12 mouse cellular contexts compared by ENCODE assay signal in the genomic region with DNA sequence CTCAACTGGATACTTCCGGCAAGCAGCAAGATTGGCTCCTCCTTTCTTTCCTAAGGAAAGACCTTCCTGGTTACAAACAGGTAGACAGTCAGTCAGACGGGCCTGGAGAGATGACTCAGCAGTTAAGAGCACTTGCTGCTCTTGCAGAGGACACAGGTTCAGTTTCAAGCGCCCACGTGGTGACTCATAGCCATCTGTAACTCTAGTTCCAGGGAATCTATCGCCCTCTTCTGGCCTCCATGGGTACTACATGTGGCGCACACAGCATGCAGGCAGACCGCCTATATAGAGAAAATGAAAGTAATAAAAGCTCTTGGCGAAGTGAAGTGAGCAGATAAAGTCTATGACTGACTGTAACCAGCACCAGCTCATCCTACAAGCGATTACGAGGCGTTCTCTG.
DNase-seq lines count a peak whose midpoint lies in the region; ATAC-seq and TF ChIP-seq lines count a peak whose summit lies in the region.
"Had no signal": no experiment of that assay in that cellular context is flagged by ENCODE, and none has a peak within 500 bp of the region (broad histone marks: within the 10 kb centered on the region; RNA-seq: fewer than 3 reads in every experiment).

No protein-coding gene starts in this region.

- H3K4me3 ChIP-seq in liver, embryonic 12.5 days, result no peak overlapping the region
- H3K4me3 ChIP-seq in ES-E14 (ENCODE audit: insufficient read depth in 1 of 2, low read depth in 1 of 2, low read length in 2 of 2, poor library complexity in 1 of 2, severe bottlenecking in 1 of 2), result peak overlapping the region; percentile 12 to 18; a peak in 2 of 4 replicates
- no peak overlapping the region for H3K4me3 ChIP-seq in liver, embryonic 15.5 days (replicated peaks)
- H3K4me3 ChIP-seq: heart, embryonic 13.5 days; hindbrain, embryonic 15.5 days; limb, embryonic 13.5 days had no signal

- no peak for ATAC-seq in CD4-positive, CD25-positive, alpha-beta regulatory T cell, adult 4 months
- no peak for ATAC-seq in liver, embryonic 12.5 days
- ATAC-seq in liver, embryonic 15.5 days (ENCODE audit: insufficient read depth), result 0 out of 2 replicates have a peak, but pooled peaks have one; percentile 7

- no peak overlapping the region for H3K4me2 ChIP-seq in liver, embryonic 12.5 days
- no peak overlapping the region for H3K4me2 ChIP-seq in liver, embryonic 15.5 days
- H3K4me2 ChIP-seq: heart, embryonic 13.5 days; hindbrain, embryonic 15.5 days; limb, embryonic 13.5 days had no signal

- 0 out of 2 replicates have a peak, but pooled peaks cover 3% of the 10 kb centered on the region for H3K4me1 ChIP-seq in liver, embryonic 12.5 days
- peaks cover 5 to 20% of the 10 kb centered on the region in 2 experiments for H3K4me1 ChIP-seq in ES-E14 (ENCODE audit: control insufficient read depth in 2 of 2, insufficient read depth in 2 of 2, low read length in 2 of 2, poor library complexity in 1 of 2)
- no peaks in the 10 kb centered on the region for H3K4me1 ChIP-seq in liver, embryonic 15.5 days (replicated peaks)
- H3K4me1 ChIP-seq: heart, embryonic 13.5 days; hindbrain, embryonic 15.5 days had no signal

- in situ Hi-C loops in ES-E14 (cut with MboI; ENCODE audit: low sequenced_read_pairs in 2 of 2, unreplicated experiment in 2 of 2), result no loop called here

- WGBS in liver, embryonic 12.5 days (ENCODE audit: insufficient replicate concordance), result 62% methylated on average over 11 of the region's 11 CpGs
- WGBS in liver, embryonic 15.5 days (ENCODE audit: insufficient replicate concordance), result 71% methylated on average over 11 of the region's 11 CpGs

- H3K9ac ChIP-seq in liver, embryonic 12.5 days, result no peak overlapping the region
- peak overlapping the region; percentile 65; the same call in 1 of the 2 replicates for H3K9ac ChIP-seq in ES-E14 (ENCODE audit: insufficient read depth, low read depth, low read length, poor library complexity, severe bottlenecking)
- H3K9ac ChIP-seq in liver, embryonic 15.5 days, result no peak overlapping the region
- H3K9ac ChIP-seq: heart, embryonic 13.5 days; hindbrain, embryonic 15.5 days; limb, embryonic 13.5 days had no signal

- H3K27me3 ChIP-seq in liver, embryonic 12.5 days (replicated peaks), result no peaks in the 10 kb centered on the region
- H3K27me3 ChIP-seq in liver, embryonic 15.5 days, result no peaks in the 10 kb centered on the region
- H3K27me3 ChIP-seq: hindbrain, embryonic 15.5 days; limb, embryonic 13.5 days had no signal

- no peaks in the 10 kb centered on the region for H3K36me3 ChIP-seq in liver, embryonic 12.5 days
- no peaks in the 10 kb centered on the region for H3K36me3 ChIP-seq in ES-E14 (ENCODE audit: control insufficient read depth, insufficient read depth, low read length, poor library complexity, severe bottlenecking)
- no peaks in the 10 kb centered on the region for H3K36me3 ChIP-seq in liver, embryonic 15.5 days (replicated peaks)
- H3K36me3 ChIP-seq: heart, embryonic 13.5 days; hindbrain, embryonic 15.5 days; limb, embryonic 13.5 days had no signal

- H3K27ac ChIP-seq in liver, embryonic 12.5 days, result no peak overlapping the region
- H3K27ac ChIP-seq in ES-E14 (ENCODE audit: insufficient read depth, low read depth, low read length, poor library complexity, severe bottlenecking), result peak overlapping the region; percentile 95
- H3K27ac ChIP-seq in liver, embryonic 15.5 days (replicated peaks), result no peak overlapping the region
- H3K27ac ChIP-seq: heart, embryonic 13.5 days; hindbrain, embryonic 15.5 days; limb, embryonic 13.5 days had no signal

- peaks cover 7% of the 10 kb centered on the region; the same call in 1 of the 2 replicates for H3K9me3 ChIP-seq in liver, embryonic 12.5 days (replicated peaks)
- H3K9me3 ChIP-seq in ES-E14 (ENCODE audit: control insufficient read depth, insufficient read depth, low read depth, low read length), result no peaks in the 10 kb centered on the region
- no peaks in the 10 kb centered on the region for H3K9me3 ChIP-seq in liver, embryonic 15.5 days (replicated peaks)
- H3K9me3 ChIP-seq: hindbrain, embryonic 15.5 days had no signal

- DNase-seq in CD4-positive, CD25-positive, alpha-beta regulatory T cell, adult 2 months (ENCODE audit: low read depth, low spot score), result peak; percentile 30
- DNase-seq in liver (peak; percentile 23), ES-E14 (ENCODE audit: low read depth, low spot score) (peak; percentile 77)
- no peak for DNase-seq in right cerebral cortex, postnatal 10 days (ENCODE audit: low spot score in 2 of 2)
- DNase-seq in cerebellum, postnatal 25 days, result no peak
- DNase-seq: retina, postnatal 1 day had no signal

TF ChIP-seq in ES-E14, 5 proteins besides CTCF, POLR2A, EP300 and RAD21:
- no peak for TF ChIP-seq HCFC1 (IDR thresholded peaks at IDR 0.05; ENCODE audit: borderline replicate concordance, insufficient read depth, low read length)
- TF ChIP-seq CHD2 (IDR thresholded peaks at IDR 0.05; ENCODE audit: low read depth, low read length), result no peak
- peak; percentile 38; the same call in 1 of the 2 replicates for TF ChIP-seq ZC3H11A (IDR thresholded peaks at IDR 0.05; ENCODE audit: borderline replicate concordance, low read depth, low read length)
- peak; percentile 98 for TF ChIP-seq MAFK (IDR thresholded peaks at IDR 0.05; ENCODE audit: insufficient read depth, low read depth, low read length)
- no peak for TF ChIP-seq ZNF384 (IDR thresholded peaks at IDR 0.05; ENCODE audit: low read depth, low read length)

Comparison
In these comparisons a context has a peak if more than half of its experiments do, and no peak if none do; other contexts are left out.
1. DNase-seq: peak in CD4-positive, CD25-positive, alpha-beta regulatory T cell, adult 2 months (single experiment), liver (single experiment) and ES-E14 (single experiment); none in right cerebral cortex, postnatal 10 days (0 of 2) and cerebellum, postnatal 25 days (0 of 2).
2. H3K4me3 ChIP-seq: peak in ES-E14 (2 of 2); none in liver, embryonic 12.5 days (single experiment) and liver, embryonic 15.5 days (single experiment).